Mouse (Mus musculus) gastrocnemius, postnatal 4 days (tissue): ENCODE measurements at regions not wholly inside any gene's neighbourhood (a gene's known extent, or its start where the extent isn't known, plus 50 kb on each side); places are given as distances from the start of the nearest gene placed in this dataset.

ENCODE experiments used
- DNase-seq, 2 experiments: peaks; one replicate each; pipeline ENCODE4 v3.0.0; 2021 to 2022; ENCODE audit warnings: low spot score in 2 of 2, mixed read lengths in 2 of 2

DNA sequence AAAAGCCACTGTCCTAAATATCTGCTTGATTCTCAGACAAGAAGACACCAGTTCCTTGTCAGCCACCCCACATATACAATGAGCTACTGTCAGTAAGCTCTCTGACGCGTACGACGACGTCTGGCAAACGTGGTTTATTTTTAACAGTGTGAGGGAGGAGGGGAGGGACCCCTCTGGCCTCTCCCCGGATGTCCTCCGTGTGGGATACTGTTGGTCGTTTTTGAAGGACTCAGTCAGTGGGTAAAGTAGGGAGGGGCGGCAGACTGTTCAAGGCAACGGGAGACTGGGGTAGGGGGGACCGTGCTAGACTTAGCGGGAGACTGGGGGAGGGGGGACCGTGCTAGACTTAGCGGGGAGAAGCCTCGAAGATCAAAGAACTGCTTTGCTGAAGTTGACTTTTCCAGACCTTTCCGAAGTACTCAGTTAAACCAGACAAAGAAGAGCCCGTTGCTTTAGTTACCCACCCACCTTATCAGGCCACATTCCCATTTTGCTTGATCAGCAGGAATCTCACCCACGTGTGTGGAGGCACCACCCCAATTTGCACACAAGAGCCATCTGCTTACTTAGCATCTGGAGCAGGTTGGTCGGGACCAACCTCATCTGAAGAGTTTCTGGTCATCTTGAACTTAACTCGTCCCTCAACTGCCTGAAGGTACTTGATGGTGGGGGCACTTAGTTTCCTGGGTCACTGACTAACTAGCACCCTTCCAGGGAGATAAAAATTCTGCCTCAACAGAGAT lies 92.6 kb upstream of the Mark1 start:
- no peak for DNase-seq

DNA sequence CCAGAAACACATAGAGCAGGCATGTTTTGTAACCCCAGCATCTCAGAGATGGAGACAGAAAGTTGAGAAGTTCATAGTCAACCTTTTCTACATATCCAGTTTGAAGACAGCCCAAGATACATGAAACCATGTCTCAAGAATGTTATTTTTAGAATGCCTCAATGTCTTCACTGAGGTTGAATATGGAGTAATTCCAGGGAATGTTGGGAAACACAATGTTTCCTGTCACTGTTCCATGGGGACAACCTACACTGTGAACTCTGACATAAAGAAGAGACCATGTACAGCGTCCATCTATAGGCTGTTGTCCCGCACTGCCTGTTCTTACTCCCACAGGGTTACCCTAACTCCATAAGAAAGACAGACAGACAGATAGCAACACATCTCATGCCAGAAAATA lies 89.8 kb upstream of the Mark1 start:
- DNase-seq, result no peak

DNA sequence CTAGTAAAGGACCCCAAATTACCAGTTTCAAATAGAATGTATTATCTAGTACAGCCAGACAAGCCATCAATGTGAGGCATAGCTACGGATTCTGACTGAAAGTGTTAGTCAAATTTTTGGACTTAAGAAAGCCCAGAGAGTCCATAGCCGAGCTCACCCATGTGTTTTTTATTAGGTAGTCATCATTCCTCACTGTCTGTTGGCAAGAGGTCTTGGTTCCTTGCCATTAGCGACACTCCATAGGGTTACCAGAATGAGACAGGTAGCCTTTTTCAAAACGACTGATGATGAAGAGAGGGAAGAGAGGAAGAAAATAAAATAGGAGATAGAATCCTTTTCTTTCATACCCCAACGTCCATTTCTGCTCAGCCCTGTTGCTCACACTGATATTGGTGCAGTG lies 83.8 kb upstream of the Mark1 start:
- no peak for DNase-seq

DNA sequence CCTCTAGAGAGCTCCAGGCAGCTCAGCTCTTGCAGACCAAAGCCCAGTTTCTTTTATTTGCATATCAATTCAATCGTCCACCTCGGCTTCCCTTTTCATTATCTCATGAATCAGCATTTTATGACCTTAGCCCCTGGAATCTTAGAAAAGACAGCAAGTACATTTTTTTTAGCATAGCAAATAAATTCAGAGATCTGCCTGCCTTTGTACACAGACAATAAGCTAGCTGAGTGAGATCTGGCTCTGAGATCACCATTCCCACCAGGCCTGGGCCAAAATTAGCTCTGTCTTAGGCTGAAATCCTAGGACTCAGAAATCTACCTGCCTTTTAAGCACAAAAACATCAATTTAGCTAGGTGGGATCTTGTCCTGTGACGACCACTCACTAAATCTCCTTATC lies 80.7 kb upstream of the Mark1 start:
- DNase-seq, result no peak

DNA sequence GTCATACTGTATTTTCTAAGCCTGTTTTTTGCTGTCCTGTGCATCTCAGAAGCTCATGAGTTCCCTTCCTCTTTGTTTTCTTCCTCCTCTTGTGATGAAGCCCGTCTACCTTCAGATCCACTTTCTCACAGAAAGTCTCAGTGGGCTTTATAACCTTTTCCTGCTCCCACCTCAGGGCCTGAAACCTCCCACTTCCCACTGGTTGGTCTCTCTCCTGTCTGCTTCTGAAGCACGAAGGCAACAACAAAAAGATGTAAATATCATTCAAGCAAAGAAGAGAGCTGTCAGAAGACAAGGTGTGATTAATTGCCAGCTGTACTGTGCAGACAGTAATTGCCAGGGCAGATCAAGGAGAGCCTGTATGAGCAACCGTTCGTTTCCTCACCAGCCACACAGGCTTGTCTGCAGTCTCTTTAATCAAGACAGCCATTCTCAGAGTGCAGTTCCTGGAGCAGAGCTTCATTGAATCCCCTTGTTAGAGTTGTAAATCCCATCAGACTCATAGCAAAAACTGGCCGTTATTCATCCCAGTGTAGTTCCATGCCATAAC lies 80.0 kb upstream of the Mark1 start:
- no peak for DNase-seq

DNA sequence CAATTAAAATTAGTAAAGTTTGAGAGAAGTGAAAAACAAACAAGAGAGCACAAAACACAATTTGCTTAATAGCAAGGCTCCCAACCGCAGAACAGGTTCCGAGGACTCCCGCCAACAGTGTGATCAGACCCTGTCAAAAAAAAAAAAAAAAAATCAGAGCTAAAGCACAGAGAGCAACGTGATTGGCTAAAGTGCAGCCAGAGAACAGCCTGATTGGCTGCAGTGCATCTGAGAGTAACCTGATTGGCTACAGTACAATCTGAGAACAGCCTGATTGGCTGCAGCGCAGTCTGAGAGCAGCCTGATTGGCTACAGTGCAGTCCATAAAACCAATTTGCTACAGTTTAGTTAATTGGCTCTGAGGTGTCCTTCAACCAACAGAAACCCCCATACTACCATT lies 74.6 kb upstream of the Mark1 start:
- DNase-seq, result no peak

DNA sequence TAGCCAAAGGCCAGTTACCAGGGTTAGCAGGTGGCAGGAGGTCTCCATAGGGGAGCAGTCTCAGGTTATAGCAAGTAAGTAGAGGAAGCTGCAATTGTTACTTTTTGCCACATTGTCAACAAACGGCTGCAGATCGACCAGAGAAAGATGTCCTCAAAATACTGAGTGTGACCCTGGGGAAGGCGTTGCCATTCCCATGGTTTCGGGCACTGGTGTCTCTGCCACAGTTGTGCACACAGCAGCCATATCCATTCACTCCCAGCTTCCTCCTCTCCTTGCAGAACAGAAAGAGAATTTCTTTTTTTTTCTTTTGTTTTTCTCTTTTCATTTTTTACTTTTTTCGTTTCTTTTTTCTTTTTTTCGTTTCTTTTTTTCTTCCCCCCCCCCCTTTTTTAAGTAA lies 73.4 kb upstream of the Mark1 start:
- DNase-seq, result no peak

DNA sequence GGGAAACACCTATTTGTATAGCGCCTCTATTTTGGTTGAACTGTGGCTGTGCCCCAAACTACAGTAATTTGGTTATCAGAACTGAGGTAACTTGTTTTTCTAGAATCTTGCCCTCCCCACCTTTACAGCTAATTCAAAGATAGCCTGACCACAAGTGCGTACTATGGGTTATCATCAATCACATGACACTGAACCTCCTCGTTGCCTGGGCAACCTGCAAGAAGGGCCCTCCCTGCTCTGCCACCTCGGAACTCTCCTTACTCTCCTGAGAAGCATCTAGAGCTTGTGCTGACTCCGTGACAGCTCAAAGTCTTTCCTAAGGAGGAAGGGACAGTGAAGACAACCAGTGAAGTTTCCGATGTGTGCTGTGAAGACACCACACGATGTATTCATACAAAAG lies 72.2 kb upstream of the Mark1 start:
- no peak for DNase-seq

DNA sequence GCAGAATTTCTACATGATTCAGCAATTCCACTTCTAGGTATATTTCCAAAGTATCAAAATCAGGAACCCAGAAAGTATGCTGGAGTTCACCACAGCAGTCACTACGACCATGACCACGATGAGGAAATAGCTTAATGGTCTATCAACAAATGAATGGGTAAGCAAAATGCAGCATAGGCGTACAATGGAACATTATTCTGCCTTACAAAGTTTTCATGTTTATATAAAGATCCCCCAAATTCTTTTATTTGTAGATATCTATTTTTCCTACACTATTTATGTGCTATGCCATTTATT lies 71.4 kb upstream of the Mark1 start:
- no peak for DNase-seq

DNA sequence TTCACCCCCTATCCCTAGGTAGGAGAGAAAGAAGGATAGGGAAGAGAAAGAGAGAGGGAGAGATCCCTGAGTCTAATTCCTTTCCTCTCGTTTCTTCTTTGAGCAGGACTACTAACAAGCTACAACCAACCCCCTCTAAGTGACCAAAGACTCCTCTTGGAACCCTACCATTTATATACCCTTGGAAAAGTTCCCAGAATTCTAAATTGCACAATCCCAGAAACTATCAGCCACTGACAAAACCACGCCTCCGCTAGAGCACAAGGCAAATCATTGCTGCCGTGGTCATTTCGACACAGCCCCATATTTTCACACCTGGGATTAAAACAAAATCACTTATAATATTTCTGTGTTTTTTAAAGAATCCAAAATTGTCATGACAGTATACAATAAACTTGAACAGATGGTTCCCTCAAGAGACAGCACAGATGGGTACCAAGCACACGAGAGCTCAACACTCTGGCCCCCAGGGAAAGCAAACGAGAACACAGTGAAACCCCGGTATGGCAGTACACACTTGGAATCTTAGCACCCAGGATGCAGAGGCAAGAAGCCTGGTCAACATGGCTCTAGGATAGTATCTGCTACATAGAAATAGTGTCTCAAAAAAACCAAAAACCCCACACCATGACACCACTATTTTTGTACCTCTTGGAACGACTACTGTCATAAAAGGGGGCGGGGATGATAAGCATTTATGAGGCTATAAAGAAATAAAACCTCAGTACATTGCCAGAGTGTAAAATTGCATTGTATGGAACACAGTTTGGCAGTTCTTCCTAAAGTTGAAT lies 70.9 kb upstream of the Mark1 start:
- DNase-seq, result no peak

DNA sequence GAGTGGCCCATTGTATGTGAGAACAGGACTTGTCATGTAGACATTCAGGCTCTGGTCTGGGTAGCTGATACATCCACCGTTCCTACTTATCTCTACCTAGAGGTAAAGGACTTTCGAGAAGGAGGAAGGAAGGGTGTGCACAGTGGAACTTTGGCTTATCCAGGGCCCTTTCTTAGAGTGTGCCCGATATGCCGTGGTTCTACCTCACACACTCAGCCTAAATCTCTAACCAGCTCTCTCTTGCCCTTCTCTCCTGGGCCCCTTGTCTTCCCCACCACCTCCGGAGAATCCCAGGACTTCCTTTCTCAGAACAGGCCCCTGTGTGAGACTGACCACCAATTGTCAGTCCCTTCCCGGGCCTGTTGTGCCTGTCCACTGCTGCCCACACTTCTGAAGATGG lies 68.8 kb upstream of the Mark1 start:
- DNase-seq, result no peak

DNA sequence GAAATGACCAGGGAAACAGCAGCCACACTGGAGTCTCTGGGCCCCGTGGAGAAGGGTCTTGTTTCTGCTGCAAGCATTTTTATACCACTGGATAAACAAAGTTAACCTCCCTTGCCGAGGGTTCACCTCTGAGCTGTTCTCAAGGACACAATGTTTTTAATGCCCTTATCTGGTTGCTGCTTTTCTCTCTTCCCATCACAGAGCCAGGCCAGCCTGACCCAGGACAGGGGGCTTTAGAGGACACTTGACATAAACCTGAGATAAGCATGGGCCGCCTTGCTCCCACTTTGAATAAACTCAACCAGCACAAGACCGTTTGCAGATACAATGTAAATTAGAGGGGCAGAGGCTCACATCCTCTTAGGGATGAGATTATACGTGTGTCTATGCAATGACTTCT lies 68.3 kb upstream of the Mark1 start:
- DNase-seq, result no peak

DNA sequence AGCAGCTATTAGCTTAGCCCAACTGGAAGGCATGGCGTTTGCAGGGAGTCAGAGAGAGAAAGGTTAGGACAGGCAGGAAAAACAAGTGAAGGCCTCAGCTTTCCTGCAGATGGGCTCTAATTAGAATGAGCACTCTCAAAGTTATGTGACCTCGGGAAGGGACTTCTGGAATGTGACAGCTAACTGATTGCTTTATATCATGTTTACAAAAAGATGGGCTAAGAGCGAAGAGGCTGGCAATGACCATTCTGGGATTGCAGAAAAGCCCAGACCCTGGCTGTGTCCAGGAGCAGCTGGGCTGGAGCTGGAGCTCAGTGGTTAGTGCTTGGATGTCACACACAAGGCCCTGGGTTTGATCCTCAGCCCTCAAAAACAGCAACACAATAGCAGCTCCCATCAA lies 65.7 kb upstream of the Mark1 start:
- no peak for DNase-seq

DNA sequence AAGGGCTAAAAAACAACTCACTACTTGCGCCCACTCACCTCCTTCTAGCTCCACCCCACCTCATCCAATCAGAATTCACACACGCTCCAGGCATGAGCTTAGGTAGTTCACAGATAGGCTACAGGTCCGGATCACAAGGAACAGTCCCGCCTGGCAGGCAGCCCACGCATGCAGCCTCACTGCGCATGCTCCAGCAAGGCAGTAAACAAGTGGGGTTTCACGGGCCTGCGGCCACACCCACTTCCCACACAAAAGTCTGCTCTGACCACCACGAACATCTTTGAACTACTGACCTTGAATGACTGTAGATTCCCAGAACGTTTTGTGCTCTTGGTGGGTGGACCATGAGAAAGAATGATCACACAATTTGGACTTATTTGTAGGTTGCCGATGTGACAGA lies 62.7 kb upstream of the Mark1 start:
- no peak for DNase-seq

DNA sequence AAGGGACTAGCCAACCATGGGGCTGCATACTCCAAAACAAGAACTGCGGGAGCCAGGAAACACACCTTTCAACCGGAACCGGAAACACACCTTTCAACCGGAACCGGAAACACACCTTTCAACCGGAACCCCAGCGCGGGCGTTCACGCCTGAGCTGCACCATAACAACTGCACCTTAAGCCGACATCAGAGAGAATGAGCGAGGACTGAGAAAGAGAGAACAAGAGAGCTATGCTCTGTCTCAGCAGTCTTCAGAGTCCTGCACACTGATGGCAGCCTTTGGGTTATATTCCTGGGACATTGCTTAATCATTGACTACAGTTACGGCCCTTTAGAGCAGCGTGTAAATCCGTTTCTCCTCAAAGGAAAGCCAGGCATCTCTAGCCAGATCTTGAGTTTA lies 58.1 kb upstream of the Mark1 start:
- no peak for DNase-seq

DNA sequence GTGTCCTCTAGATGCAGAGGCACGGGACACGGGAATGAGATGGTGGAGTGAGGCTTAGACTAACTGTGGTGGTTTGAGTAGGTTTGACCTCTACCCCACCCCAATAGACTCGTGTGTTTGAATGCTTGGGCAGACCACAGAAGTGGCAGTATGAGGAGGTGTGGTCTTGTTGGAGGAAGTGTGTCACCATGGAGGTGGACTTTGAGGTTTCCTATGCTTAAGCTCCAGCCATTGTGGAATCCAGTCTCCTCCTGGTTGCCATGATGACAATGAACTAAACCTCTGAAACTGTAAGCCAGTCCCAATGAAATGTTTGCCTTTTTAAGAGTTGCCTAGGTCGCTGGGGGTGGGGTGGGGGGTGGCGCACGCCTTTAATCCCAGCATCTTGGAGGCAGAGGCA lies 53.3 kb upstream of the Mark1 start:
- no peak for DNase-seq

DNA sequence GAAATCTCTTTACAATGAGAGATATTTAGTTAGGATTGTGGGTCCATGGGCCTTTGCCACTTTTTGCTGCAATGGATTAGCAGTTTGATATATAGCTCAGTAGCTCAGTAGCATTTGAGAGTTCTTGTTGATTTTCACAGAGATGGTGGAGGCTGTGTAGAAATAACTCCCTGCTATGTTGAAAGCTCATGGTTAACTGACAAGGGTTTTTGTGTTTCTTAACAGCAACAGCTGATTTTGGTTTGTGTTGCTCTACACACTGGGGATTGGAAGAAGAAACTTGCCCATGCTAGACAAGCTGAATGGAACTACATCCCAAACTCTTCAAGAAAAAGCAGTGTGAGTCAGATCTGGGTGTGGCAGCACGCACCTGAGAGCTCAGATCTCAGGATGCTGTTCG lies 50.6 kb upstream of the Mark1 start:
- DNase-seq, result no peak
